Mouse (Mus musculus): ENCODE results near the gene Ccdc182.

- no peak for TF ChIP-seq CTCF (IDR thresholded peaks at IDR 0.05; ENCODE audit: low read depth)
- TF ChIP-seq EP300 (IDR thresholded peaks at IDR 0.05; ENCODE audit: low read depth), result no peak
Observed at GRCm38 (mm10) chr11:88280426-88280836, 13.4 kb upstream of the Ccdc182 start.
